Mouse (Mus musculus) A20 (cell line): ENCODE measurements around the gene Tcte3.
"Not testable (repeated sequence)": the region's sequence is repeated elsewhere in the genome, so short reads cannot be mapped to it uniquely, and the experiment has no call there.

Experiments
- DNase-seq: peaks from one replicate; pipeline ENCODE4 v3.0.0-alpha.2; 2011; ENCODE audit warnings: low read depth, low spot score

Tcte3 gene

DNA sequence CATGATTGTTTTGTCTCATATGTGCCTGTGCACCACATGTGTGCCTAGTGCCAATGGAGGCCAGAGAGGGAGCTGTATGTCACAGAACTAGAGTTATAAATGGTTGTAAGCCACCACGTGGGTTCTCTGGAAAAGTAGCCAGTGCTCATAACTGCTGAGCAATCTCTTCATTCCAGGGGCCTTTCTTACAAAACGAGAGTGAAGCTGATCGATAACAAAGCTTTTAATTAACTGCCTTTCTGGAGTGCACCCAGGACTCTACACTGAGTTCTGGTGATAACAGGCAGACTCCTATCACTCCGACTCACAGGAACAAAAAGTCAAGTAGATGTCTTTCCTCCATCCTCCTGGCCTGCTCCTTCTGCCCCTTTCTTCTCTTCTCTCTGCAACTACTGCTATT, 9.9 kb downstream of the Tcte3 start:
- DNase-seq, result not testable (repeated sequence)

DNA sequence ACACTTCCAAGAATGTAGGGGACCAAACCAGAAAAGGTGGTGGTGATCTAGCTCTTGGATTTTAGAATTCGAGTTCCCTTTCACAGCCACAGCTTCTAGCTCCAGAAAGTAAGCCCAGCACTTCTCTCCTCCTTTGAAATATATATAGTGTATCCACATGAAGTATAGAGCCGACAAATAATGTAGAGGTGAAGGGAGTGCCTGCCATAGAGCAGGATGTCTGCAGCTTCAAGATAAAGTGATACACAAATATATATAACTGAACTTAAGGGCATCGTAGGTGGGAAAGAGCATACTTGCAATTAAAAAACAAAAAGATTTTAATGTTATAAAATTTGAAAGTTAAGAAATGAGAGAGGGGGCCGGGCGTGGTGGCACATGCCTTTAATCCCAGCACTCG, 15.8 kb downstream of the Tcte3 start:
- DNase-seq, result not testable (repeated sequence)

DNA sequence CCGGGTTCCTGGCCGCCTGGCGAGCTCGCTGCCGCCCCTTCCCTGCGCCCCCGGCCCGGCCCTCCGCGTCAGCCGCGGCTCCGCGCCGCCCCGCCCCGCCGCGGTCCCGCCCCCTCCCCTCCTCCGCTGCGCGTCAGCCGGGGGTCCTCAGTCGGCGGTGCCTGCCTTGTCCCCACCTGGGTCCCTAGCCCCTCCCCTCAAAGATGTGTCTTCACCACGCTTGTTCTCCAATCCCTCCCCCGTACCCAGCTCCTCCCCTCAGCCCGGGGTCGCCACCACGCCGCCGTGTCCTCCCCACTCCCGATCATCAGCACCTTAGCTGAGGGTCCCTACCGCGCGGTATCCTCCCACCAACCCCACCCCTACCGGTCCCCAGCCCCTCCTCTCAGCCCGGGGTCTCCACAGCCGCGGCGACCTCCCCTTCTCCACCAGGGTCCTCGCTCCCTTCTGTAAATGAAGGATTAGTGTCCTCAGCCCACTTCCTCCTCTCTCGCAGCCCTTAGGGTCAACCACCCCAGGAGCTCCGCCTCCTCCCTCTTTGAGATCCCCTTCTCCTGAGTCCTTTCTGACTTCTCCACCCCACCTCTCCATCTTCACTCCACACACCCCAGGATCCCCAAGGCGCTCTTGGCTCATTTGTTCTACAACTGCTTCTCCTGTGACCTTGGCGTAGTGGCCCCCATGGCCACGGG, 16.6 kb downstream of the Tcte3 start:
- not testable (repeated sequence) for DNase-seq

DNA sequence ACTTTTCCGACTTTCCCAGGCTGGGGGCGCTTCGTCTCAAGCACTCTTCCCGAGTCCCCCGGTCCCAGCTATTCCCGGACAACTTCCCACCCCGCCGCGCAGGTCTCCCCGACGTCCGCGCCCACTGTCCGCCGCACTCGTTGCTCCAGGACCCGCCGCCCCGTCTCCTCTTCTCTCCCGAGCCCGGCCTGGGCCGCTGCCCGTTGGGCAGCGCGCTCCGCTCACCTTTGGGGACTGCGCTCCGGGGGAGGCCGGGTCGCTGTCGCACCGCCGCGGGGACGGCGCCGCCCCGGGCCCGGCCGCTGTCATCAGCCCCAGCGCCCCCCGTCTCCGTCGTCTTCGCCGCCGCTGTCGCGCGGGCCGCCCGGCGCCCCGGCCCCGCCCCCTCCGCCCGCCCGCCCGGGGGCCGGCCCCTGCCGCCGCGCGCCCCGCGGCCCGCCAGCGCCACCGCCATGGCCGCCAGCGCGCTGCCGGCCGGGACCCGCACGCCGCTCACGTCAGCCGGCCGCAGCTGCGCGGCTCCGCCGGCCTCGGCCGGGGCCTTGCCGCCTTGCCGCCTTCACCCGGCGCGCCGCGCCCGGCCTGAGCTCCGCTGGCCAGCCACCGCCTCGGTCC, 17.3 kb downstream of the Tcte3 start:
- not testable (repeated sequence) for DNase-seq

DNA sequence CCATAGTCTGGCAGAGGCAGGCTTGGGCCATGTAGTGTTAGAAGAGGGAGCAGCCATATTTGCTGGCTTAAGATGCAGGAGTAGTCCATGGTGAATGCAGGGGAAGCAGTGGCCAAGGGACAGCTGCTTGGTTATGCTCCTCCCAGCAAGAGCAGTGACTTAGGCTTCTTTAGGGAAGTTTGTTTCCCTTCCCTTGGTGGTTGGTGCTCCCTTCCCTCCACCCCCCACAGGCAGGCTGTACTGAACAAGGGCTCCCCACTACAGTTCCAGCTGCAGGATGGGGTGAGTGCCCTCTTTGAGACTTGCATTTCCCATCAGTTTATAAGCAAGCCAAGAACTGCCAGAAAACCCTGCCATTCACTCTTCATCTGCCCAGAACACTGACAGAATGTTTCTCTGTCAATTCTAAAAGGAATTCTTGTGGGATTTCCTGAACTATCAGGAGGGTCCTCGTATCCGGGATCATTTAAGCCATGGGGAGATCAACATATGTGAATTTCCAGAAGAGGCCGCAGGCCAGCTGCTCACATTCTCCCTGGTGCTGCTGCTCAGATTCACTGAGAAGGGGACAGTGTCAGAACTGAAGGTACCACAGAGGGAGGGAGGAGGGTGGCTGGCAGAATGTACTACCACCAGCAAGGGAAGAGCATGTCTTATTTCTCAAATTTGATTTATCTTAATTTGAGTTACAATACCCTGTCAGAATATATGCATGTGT, 19.6 kb downstream of the Tcte3 start:
- peak; percentile 46 for DNase-seq

DNA sequence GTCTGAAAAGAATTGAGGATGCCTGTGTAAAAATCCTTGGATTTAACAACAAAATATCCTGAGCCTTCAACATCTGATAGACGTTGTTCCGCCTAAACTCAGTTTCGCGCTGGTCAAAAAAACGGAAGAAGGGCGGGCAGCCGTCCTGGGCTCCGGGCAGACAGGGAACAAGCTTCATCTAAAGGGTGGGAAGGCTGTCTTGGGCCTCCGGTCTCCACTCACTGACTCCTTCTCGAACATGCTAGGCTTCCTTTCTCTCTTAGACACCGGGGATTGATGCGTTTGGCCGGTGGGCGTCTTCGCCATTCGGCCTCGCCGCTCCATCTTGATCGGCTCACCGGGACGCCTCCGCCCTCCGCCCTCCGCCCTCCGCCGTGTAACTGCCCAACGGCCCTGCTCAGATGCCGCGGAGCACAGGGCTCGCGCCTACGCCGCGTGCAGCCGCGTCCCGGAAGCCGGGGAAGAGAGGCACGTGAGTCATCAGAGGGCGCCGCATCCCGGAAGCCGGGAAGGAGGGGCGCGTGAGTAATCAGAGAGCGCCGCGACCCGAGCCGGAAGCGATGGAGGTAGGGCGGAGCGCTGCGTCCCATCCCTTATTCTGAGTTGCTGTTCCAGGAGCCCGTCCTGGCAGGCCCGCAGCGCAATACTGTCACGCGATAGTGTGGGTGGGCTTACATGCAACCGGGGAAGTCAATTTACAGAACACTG, 31.4 kb downstream of the Tcte3 start, which contains the start of gene Gm3435:
Gene Gm3435, plus strand, starts transcription at position 471 of the 708 bp plus-strand sequence.
- not testable (repeated sequence) for DNase-seq

DNA sequence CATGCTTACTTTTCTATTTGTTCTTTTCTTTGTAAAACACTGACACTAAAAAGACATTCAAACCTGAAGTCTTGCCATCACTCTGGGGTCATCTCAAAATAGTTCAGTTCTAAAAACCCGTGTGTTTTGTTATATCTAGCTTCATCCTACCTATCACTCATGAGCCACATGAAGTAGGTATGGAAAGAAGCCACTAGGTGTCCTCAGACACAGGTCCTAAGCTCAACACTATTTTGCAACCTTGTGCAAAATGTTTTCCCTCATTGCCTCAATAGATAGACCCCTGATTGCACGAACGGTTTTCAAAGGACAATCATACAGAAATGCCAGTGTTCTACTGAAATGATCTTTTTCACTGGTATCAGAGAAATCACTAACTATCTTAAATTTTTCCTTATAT, 32.2 kb downstream of the Tcte3 start:
- not testable (repeated sequence) for DNase-seq

DNA sequence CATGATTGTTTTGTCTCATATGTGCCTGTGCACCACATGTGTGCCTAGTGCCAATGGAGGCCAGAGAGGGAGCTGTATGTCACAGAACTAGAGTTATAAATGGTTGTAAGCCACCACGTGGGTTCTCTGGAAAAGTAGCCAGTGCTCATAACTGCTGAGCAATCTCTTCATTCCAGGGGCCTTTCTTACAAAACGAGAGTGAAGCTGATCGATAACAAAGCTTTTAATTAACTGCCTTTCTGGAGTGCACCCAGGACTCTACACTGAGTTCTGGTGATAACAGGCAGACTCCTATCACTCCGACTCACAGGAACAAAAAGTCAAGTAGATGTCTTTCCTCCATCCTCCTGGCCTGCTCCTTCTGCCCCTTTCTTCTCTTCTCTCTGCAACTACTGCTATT, 41.2 kb downstream of the Tcte3 start:
- DNase-seq, result not testable (repeated sequence)

DNA sequence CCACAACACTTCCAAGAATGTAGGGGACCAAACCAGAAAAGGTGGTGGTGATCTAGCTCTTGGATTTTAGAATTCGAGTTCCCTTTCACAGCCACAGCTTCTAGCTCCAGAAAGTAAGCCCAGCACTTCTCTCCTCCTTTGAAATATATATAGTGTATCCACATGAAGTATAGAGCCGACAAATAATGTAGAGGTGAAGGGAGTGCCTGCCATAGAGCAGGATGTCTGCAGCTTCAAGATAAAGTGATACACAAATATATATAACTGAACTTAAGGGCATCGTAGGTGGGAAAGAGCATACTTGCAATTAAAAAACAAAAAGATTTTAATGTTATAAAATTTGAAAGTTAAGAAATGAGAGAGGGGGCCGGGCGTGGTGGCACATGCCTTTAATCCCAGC, 47.1 kb downstream of the Tcte3 start:
- not testable (repeated sequence) for DNase-seq

DNA sequence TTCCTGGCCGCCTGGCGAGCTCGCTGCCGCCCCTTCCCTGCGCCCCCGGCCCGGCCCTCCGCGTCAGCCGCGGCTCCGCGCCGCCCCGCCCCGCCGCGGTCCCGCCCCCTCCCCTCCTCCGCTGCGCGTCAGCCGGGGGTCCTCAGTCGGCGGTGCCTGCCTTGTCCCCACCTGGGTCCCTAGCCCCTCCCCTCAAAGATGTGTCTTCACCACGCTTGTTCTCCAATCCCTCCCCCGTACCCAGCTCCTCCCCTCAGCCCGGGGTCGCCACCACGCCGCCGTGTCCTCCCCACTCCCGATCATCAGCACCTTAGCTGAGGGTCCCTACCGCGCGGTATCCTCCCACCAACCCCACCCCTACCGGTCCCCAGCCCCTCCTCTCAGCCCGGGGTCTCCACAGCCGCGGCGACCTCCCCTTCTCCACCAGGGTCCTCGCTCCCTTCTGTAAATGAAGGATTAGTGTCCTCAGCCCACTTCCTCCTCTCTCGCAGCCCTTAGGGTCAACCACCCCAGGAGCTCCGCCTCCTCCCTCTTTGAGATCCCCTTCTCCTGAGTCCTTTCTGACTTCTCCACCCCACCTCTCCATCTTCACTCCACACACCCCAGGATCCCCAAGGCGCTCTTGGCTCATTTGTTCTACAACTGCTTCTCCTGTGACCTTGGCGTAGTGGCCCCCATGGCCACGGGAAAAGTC, 48.0 kb downstream of the Tcte3 start:
- DNase-seq, result not testable (repeated sequence)

DNA sequence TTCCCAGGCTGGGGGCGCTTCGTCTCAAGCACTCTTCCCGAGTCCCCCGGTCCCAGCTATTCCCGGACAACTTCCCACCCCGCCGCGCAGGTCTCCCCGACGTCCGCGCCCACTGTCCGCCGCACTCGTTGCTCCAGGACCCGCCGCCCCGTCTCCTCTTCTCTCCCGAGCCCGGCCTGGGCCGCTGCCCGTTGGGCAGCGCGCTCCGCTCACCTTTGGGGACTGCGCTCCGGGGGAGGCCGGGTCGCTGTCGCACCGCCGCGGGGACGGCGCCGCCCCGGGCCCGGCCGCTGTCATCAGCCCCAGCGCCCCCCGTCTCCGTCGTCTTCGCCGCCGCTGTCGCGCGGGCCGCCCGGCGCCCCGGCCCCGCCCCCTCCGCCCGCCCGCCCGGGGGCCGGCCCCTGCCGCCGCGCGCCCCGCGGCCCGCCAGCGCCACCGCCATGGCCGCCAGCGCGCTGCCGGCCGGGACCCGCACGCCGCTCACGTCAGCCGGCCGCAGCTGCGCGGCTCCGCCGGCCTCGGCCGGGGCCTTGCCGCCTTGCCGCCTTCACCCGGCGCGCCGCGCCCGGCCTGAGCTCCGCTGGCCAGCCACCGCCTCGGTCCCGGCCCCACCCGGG, 48.7 kb downstream of the Tcte3 start:
- not testable (repeated sequence) for DNase-seq

DNA sequence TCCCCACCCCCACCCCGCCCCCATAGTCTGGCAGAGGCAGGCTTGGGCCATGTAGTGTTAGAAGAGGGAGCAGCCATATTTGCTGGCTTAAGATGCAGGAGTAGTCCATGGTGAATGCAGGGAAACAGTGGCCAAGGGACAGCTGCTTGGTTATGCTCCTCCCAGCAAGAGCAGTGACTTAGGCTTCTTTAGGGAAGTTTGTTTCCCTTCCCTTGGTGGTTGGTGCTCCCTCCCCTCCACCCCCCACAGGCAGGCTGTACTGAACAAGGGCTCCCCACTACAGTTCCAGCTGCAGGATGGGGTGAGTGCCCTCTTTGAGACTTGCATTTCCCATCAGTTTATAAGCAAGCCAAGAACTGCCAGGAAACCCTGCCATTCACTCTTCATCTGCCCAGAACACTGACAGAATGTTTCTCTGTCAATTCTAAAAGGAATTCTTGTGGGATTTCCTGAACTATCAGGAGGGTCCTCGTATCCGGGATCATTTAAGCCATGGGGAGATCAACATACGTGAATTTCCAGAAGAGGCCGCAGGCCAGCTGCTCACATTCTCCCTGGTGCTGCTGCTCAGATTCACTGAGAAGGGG, 51.1 kb downstream of the Tcte3 start:
- DNase-seq, result not testable (repeated sequence)

DNA sequence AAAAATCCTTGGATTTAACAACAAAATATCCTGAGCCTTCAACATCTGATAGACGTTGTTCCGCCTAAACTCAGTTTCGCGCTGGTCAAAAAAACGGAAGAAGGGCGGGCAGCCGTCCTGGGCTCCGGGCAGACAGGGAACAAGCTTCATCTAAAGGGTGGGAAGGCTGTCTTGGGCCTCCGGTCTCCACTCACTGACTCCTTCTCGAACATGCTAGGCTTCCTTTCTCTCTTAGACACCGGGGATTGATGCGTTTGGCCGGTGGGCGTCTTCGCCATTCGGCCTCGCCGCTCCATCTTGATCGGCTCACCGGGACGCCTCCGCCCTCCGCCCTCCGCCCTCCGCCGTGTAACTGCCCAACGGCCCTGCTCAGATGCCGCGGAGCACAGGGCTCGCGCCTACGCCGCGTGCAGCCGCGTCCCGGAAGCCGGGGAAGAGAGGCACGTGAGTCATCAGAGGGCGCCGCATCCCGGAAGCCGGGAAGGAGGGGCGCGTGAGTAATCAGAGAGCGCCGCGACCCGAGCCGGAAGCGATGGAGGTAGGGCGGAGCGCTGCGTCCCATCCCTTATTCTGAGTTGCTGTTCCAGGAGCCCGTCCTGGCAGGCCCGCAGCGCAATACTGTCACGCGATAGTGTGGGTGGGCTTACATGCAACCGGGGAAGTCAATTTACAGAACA, 62.8 kb downstream of the Tcte3 start, which contains the start of the genes 9030025P20Rik and Gm3417:
Gene 9030025P20Rik, plus strand, starts transcription at position 107 of the 677 bp plus-strand sequence.
Gene Gm3417, minus strand, starts transcription at position 429 of the 677 bp plus-strand sequence.
- DNase-seq, result not testable (repeated sequence)

DNA sequence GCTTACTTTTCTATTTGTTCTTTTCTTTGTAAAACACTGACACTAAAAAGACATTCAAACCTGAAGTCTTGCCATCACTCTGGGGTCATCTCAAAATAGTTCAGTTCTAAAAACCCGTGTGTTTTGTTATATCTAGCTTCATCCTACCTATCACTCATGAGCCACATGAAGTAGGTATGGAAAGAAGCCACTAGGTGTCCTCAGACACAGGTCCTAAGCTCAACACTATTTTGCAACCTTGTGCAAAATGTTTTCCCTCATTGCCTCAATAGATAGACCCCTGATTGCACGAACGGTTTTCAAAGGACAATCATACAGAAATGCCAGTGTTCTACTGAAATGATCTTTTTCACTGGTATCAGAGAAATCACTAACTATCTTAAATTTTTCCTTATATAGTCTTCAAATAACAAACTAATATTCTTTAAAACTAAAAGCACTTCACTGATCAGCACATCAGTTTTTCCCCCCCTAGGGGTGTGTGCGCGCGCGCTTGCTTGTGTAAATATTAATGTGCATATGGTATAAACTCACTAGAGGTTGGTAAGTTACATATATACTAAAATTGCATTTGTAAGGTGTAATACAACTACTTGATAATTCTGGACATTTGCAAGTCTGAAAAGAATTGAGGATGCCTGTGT, 63.4 kb downstream of the Tcte3 start:
- DNase-seq, result not testable (repeated sequence)
